Mouse (Mus musculus) megakaryocyte, adult 5-6 weeks (primary cell): ENCODE results near the gene 4930442H23Rik. TPM values are rescaled to one million over a fixed set of nuclear protein-coding genes. Genes with fewer than 3 reads are reported as not detected.
"Not testable (repeated sequence)": the region's sequence is repeated elsewhere in the genome, so short reads cannot be mapped to it uniquely, and the experiment has no call there.

Source experiments
- ATAC-seq: 2 replicates; pipeline ENCODE4 v1.8.0; 2016; ENCODE audit warnings: mild to moderate bottlenecking, inconsistent platforms; ENCODE audit not compliant: poor library complexity, severe bottlenecking
- total RNA-seq, 2 experiments: library from RNA; stranded (forward) in 1 of 2; stranded (reverse) in 1 of 2; fragments of 153-499, 151-499 nt in 1 of 2; fragments of 221-1000, 200-1000 nt in 1 of 2; gene quantifications; 2 replicates each; pipeline versions ENCODE4 v1.2.3 to v1.2.4; 2015 to 2017

4930442H23Rik gene
- total RNA-seq (2015) (not detected in 2 replicates), total RNA-seq (2017) (not detected in 2 replicates)

DNA sequence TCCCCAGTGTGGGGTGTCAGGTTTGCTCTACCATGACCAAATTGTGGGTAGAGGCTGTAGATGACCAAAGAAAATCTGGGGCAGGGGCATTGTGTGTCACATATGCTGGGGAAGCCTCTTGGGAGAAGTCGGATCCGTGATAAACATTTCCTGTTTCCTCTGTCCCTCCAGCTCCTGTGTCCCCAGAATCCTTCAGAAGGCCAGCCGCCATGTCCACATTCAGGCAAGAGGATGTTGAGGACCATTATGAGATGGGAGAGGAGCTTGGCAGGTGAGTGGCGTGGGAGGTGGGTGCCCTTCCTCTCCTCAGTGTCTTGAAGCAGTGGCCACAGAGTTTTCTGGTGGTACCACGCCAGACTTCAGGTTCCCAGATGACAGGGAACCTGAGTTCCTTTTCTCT, at the start of gene 4930442H23Rik:
TSS of gene 4930442H23Rik (minus strand) at position 45 of the 400 bp plus-strand sequence.
- no peak for ATAC-seq

DNA sequence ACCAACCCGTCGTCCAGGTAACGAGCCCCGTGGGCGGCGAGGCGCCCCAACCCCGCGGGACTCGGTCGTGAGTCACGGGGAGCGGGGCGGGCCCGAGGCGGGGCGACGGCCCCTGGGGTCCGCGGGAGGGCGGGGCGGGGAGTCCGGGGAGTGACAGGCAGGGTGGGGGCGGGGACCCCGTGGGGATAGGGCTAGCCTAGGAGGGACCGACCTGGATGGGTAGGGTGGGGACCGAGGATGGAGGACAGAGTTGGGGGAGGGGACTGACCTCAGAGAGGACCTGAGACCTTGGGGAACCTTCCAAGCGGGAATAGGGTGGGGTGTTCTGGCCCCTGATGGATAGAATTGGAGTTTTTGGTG, 49.6 kb upstream of the 4930442H23Rik start:
- no peak for ATAC-seq

DNA sequence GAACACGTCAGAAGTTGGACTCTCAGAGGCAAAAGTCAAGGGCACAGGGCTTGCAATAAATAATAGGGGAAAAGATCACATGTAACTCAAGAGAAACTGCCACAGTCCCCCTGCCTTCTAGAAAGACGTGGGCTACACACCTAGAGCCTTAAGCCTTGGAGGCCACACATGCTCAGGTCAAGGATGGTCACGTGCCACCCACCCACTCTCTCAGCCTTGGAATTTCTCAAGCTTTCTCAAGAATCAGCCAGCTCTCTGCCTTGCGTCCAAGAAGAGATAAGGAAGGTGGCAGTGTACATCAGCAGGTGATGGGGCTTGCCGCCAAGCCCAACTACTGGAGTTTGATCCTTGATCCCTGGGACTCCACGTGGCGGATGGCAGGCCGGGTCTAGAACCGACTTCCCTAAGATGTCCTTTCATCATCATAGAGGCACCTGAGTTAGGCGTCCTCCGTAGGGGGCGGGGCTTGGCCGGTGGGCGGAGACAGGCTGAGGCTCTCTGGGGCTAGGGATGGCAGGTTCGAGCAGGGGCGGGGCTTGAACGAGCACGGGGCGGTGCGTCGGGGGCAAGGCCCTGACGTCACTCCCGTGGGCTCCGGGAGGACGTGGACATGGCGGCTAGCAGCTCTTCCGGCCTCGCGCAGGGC, 49.1 kb upstream of the 4930442H23Rik start, which contains the start of gene Zfr2:
TSS of gene Zfr2 (plus strand) at position 576 of the 646 bp plus-strand sequence.
- ATAC-seq = peak; percentile 93

DNA sequence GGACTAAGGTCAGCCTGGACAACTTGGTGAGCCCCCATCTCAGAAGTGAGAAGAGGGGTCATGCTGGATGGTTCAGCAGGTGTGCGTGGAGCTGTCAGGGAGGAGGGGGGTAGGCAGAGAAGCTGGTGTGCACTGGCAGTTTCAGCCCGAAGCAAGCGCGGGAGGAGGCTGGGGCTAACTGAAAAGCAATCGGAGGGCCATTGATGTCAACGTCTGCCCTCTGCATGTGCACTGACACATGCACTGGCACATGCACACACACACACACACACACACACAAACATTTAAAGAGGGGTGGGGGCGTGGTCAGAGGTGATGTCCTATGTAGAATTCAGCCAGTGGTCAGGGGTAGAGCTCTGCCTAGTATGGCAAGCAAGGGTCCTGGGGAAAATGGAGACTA, 47.8 kb upstream of the 4930442H23Rik start:
- no peak for ATAC-seq

DNA sequence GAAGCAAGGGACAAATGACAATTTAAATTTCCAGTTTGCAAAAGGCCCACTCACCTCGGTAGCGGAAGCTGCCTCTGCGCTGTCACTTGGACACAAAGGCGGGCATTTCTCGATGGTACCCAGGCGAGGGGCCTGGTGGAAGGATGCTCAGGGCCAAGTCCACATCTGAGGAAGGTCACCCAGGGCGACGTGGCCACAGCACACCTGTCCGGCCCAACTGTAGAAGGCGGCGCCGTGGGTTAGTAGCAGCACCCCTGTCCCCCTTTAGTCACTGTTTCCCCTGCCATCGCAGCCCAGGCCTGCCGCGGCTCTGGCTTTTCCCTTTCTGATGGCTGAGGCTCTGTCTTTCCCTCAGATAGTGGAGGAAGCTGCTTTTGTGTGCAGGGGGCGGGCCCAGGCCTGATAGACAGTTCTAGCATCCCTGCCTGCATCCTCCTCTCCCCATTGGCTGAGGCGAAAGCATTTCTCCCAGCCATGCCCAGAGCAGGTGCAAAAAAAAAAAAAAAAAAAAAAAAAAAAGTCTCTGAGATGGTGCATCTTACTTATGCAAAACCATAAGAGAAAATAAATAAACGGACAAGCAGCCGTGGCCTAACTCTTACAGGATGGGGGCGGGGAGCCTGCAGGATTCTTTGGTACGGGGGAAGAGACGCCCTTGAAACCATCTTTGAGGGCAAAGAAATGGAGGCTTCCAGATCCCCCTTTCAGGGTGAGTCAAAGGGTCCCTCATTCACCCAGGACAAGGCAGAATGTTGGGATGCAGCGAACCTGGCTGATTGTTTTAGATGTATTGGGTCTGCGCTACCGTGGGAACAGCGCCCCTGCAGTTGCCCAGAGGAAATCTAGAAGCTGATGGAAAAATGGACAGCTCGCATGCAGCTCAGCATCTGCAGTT, 47.0 kb upstream of the 4930442H23Rik start, which contains the start of gene Atcay:
TSS of gene Atcay (minus strand) at position 396 of the 895 bp plus-strand sequence.
- no peak for ATAC-seq

DNA sequence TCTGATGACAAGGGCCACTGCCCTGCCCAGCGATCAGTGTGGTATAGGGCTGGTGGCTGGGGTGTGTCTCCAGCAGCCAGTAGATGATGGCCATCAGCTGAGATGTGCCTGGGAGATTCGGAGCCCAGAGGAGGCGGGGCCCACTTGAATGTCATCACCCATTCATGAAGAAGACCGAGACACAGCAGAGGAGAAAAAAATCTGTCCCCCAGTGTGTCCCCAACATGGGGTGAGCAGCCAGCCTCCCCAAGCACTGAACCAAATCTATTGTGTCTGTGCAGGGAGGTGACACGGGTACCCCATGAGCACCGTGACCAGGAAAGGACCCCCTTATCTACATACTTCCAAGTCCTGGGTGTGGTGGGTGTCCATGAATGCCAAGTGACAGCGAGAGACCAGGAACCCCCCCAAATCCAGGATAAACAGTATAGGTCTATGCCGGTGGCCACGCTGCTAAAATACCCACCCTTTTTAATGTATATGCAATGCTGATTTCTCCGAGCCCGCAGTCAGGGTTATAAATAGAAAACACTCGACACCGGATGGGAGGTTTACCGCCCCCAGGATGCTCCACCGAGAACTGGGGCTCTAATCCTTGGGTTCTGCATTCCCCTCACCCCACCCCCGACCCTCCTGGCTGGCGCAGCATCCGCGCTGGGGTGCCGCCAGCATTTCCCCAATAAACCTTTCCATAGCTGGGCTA, 46.2 kb upstream of the 4930442H23Rik start:
- no peak for ATAC-seq

DNA sequence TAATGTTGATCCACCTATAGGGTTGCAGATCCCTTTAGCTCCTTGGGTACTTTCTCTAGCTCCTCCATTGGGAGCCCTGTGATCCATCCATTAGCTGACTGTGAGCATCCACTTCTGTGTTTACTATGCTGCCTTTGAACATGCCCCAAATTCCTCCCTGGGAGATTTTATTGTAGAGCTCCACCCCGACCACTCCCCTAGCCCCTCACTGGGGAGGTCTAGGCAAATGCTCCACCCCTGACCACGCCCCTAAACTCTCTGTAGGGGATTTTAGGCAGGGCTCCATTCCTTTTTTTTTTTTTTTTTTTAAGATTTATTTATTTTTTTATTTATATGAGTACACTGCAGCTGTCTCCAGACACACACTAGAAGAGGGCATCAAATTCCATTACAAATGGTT, 40.1 kb upstream of the 4930442H23Rik start:
- ATAC-seq = not testable (repeated sequence)

DNA sequence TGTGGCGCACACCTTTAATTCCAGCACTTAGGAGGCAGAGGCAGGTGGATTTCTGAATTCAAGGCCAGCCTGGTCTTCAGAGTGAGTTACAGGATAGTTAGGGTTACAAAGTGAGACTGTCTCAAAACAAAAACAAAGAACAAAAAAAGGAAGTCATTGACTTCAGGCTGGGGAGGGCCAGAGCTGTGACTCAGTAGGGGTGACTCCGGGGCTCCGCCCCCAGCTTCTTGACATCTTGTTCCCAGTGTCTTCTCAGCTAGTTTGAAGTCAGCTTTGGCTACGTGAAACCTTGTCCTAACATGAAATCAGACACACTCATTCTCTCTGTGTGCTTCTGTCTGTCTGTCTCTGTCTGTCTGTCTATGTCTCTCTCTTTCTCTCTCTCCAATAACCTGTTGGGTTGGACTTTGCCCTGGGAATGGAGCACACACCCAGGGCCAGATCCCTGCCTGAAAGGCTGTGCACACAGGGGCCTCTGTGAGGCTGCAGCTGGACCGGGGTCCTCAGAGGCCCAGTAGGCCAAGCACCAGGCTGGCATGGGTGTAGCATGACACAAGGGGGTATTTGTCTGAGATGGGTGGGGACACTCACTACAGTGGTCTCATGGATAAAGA, 37.9 kb upstream of the 4930442H23Rik start:
- peak; percentile 85 for ATAC-seq

DNA sequence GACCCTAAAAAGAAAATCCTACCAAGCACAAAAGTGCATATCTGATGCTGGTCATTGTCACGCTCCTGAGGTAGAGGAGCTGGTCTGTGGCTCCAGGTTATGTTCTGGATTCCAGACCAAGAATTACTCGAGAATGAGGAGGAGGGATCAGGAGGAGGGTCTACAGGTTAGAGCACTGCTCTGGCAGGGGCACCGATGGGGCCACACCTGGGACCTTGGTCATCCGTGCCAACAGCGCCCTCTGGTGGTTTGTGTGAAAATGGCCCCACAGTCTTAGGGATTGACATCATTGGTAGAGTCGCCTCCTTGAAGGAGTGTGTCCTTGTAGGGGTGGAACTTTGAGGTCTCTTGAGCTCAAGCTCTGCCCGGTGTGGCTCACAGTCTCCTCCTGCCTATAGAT, 34.3 kb upstream of the 4930442H23Rik start:
- ATAC-seq = peak; percentile 86

DNA sequence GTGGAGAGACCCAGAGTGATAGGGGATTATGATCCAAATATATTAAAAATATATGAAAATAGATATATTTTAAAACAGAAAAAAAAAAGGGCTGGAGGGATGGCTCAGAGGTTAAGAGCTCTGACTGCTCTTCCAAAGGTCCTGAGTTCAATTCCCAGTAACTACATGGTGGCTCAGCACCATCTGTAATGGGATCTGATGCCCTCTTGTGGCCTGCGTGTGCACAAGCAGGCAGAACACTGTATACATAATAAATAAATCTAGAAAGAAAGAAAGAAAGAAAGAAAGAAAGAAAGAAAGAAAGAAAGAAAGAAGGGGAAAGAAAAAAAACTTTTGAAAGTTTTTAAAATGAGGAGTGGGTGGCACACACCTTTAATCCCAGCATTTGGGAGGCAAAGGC, 33.6 kb upstream of the 4930442H23Rik start:
- not testable (repeated sequence) for ATAC-seq

DNA sequence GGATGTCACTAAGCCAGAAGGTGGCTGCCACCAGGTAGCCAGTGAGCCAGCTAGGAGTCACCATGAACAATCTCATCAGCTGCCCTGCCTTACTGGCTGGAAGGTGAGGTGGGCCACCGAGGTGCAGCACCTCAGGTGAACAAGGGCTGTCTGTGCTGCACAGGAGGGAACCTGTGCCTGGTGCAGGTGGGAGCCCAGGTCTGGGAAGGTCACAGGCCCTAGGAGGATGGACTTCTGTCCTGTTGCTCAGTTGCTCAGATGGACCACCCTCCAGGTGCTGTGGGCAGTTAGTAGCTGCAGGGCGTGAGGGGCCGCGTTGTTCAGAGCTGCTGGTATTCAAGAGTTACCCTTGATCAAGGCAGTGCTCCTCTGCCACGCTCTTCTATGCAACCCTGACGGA, 33.2 kb upstream of the 4930442H23Rik start:
- ATAC-seq = no peak

DNA sequence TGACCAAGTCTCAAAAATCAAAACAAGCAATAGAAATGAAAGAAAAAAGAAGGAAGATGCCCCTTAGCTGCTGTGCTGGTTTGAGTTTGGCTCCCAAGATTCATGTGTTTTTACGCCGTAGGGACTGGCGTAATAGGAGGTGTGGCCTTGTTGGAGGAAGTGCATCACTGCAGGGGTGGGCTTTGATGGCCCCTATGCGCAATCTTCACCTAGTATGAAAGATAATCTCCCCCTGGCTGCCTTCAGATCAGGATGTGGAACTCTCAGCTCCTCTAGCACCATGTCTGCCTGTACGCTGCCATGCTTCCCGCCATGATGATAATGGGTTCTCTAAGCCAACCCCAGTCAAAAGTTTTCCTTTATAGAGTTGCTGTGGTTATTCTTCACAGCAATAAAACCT, 32.6 kb upstream of the 4930442H23Rik start:
- no peak for ATAC-seq

DNA sequence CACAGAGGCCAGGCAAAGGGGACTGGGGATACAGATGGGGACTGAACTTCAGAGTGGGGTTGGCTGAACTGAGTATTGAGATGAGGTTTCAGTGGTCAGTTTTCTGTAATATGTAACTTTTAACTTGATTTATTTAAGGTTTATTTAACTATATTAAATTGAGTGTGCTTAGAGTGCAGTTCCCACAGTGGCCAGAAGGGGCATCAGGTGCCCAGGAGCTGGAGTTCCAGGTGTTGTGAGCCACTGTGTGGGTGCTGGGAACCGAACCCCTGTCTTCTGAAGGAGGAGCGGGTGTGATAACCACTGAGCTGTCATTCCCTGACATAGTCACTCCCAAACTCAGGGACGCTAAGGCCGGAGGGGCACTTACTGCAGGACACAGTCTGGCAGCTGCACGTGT, 26.5 kb upstream of the 4930442H23Rik start:
- ATAC-seq = no peak

DNA sequence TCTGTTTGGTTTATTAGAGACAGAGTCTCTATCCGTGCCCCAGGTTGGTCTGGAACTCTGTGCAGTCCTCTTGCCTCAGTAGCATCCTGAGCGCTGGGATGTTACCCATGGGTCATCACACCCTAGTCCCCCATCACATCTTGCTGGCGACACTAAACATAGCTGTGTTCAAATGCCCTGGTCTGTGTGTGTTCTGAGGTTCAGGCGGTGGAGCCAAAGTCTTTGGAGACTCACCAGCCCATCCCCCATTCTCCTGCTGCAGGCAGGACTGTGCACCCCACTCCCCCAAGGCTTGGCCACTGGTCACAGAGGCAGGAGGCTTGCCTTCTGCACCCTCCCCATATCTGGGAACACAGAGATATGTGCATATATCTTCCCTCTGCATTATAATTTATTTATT, 20.5 kb upstream of the 4930442H23Rik start:
- ATAC-seq = no peak

DNA sequence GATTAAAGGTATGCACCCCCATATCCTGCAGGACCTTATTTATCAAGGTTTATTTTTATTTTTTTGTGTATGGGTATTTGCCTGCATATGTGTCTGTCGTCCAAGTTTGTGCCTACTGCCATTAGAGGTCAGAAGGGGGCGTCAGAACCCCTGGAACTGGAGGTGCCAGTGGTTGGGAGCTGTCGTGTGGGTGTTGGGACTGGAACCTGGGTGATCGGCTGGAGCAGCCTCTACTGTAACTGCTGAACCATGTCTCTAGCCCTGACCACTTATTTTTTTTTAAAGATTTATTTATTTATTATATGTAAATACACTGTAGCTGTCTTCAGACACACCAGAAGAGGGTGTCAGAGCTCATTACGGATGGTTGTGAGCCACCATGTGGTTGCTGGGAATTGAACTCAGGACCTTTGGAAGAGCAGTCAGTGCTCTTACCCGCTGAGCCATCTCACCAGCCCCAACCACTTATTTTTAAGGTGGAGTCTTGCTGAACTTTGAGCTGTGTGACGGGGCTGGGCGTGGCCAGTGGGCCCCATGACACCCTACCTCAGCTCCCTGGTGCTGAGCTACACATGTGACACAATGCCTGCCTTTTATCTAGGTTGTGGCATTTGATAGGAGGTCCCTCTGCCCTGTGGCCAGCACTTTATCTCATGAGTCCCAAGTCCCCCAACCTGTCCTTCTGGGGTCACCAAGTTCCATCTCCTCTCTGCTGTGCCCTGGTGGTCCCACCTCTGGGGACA, 19.5 kb upstream of the 4930442H23Rik start:
- ATAC-seq = no peak

DNA sequence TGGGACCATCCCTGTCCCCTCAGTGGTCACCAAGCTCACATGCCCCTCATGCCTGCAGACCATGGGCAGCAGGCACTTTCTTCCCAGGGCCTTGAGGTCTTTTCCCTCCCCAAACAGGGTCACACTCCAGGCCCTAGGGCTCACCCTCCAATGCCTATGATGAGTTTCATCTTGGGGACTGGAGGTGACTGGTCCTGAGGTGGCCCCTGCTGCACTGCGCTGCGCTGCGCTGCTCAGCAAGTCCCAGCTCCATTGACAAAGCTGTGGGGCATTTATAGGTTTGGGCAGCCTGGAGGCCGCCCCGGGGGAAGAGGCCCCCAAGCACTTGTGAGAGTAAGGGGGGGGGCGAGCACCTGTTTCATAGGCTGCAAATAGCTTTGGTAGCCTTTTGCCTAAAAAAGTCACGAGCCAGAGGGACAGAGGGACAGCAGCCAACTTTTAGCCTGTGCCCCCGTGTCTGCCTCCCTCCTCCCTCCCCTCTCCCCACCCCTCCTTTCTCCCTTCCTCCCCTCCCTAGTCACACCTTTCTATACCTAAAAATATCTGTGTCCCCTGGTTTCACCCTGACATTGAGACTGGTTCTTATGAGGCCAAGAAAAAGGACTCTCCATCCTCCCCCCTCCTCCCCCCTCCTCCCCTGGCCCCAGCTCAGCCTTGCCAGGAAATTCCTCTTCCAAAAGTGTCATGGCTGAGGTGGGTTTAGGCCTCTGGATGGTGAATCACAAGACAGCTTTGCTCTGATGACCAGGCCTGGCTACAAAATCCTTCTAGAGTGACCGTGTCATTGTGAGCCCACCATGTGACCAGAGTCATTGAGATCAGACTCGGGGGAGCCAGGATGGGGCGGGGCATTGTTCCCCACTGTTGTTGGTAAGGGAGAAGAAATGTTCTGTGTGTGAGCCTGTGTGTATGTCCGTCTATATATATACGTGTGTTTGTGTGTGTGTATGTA, 18.4 kb upstream of the 4930442H23Rik start, which contains the start of gene Nmrk2:
TSS of gene Nmrk2 (minus strand) at position 245 of the 952 bp plus-strand sequence.
- no peak for ATAC-seq

DNA sequence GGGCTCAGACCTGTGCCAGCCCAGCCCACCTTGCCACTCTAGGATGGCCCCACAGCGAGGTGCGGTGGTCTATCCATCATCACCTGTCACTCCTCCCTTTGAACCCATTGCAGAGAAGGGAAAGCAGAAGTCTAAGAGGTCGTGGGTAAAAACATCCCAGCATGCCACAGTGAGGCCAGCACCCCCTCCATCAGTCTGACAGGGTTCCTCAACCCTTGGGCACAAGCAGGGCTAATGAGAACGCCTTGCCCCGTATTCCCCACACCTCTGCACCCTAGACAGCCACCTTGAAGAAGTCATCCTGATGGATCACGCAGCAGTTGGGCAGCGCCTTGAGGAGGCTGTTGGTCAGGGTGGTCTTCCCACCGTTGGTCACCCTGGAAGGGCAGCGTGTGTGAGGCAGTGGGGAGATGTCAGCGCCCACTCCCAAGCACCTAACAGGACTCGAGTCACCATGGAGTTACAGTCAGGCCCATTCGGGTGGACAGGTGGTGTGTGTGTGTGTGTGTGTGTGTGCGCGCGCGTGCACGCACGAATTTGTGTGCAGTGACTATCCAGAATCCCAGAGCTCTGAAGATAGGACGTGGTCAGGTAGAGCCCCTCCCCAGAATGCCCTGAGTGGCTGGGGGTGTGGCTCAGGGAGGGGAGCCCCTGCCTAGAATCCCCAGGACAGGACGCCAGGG, 17.1 kb upstream of the 4930442H23Rik start:
- ATAC-seq = no peak

DNA sequence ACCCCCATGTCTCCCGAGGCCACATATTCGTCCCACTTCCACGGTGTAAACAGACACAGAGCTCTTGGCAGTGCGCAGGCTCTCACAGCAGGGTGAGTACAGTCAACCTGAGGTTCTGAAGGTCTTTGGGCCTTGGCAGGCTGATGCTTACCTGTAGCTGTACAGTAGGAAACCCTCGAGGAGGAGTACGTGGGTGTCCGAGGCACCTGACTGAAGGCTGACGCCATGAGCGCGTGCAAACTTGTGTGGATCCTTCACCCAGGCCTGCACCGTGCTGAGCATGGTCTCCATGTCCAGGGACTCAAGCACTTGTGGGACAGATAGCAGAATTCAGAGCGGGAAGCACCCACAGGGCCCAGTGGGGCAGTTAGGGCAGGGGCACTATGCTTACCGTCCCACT, 16.5 kb upstream of the 4930442H23Rik start:
- no peak for ATAC-seq
